Mouse (Mus musculus) inflammation-experienced regulatory T-cells, adult 6 months (primary cell): ENCODE data around the gene Tbc1d25. TPM values are rescaled to one million over a fixed set of nuclear protein-coding genes. Genes with fewer than 3 reads are reported as not detected.

Experiments
- ATAC-seq: one replicate; pipeline ENCODE4 v1.8.0; 2017
- polyA plus RNA-seq, 3 experiments: library from polyadenylated mRNA; unstranded; fragments of 100-300 nt; shearing (Covaris generic); gene quantifications; one replicate each; pipeline ENCODE4 v1.2.1; 2017

Gene Tbc1d25
- 1 to 10 TPM; 2.5 to 4.1 (median 3.7) TPM for polyA plus RNA-seq

GRCm38 (mm10) chrX:8175504-8176385, at the start of gene Tbc1d25:
Gene Tbc1d25, minus strand, starts transcription at chrX:8176181.
- peak; percentile 80 for ATAC-seq

GRCm38 (mm10) chrX:8223473-8223872, 47.5 kb upstream of the Tbc1d25 start:
- no peak for ATAC-seq

DNA sequence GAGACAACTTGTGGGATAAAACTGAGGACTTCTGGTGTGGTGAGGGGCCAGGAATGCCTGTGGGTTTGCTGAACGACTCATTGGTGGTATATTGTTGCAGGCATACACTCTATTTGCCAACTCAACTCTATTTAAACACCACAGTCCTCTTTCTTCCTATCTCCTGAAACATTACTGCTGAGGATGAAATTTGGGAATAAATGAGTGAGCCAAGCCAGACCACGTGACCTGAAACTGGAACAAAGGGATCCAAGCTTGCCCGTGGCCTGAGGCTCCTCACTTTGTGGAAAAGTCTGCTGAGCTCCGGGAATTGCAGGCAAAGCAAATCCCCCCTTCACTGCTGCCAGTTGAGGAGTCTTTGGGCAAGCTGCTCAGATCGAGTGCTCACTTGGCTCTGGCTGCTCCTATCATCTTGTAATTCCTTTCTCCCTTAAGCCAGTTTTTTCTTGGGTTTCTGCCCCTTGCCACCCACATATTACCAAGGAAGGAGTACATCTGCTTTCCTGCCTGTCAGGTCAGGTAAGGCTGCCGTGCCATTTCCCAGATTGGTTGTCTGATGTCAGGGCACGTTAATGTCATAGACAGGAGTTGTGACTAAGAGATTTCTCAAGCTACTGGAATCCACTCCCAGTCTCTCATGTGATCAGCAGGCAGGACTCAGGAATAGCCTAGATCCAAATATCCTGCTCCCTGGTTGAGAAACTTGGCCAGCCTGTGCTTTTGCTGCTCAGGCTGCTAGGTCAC, 46.9 kb upstream of the Tbc1d25 start:
- ATAC-seq: no peak

GRCm38 (mm10) chrX:8222296-8222677, 46.3 kb upstream of the Tbc1d25 start:
- ATAC-seq: no peak

- no peak for ATAC-seq
These were observed 43.7 kb upstream of the Tbc1d25 start for GRCm38 (mm10) chrX:8219651-8220050.

DNA sequence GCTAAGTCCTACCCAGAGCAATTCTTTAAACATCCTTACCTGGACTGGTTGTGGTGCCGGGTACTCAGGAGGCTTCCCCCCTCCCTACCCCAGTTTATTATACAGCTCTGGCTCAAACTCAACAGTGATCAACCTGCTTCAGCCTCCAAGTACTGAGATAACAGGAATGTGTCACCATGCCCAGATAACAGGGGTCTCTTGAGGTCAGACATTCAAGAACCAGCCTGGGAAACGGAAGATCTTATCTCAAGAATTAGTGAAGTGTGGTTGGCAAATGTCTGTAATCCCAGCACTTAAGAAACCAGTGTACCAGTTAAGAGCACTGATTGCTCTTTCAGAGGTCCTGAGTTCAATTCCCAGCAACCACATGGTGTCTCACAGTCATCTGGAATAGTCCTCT, 42.1 kb upstream of the Tbc1d25 start:
- no peak for ATAC-seq

GRCm38 (mm10) chrX:8217383-8217782, 41.4 kb upstream of the Tbc1d25 start:
- ATAC-seq: no peak

DNA sequence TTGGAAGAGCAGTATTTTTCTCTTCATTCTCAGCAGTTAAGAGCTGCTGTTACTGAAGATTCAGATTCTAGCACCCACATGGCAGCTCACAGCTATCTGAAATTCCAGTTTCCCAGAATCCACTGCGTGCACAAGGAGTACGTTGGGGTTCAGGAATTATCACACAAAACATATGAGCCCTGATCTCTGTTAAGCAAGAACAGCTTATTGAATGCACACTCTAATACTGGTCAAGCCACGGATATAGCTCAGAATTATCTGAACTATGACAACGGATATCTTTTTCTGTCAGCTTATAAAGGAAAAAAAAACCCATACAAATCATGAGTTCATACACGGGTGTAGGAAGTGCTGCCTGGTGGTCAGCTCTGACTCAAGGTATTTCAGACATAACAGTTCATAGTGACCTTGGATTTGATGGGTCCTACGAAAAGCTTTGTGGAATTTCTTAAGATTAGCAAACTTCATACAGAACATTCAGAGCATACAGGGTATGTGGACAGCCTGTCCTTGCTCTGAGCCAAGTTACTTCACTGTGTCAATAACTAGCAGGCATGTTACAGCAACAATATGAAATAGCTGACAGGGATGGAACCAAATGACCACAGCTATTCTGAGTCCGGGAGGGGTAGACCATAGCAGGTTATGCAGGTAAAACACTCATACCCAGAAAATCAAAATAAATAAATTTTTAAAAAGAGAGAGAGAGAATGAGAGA, 35.7 kb upstream of the Tbc1d25 start:
- ATAC-seq: no peak

- ATAC-seq: no peak
These were observed 33.7 kb upstream of the Tbc1d25 start for GRCm38 (mm10) chrX:8209720-8210119.

DNA sequence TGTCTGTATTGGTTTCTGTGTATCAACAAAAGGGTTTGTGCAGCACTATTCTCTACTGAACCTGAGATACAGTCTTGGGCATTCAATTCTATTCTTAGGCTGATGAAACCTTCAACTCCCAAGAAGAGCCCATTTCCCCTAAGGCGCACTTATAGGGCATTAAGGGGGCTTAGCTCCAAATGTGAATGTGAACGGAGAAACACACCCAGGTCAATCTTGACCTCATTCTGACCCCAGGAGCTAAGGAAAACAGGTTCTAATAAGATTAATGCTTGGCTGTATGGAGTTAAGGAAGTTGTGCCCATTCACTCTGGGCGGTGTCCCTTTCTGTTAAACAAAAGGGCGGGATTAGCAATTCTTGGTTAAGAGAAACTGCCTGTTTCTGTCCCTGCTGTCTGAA, 31.2 kb upstream of the Tbc1d25 start:
- ATAC-seq: no peak

GRCm38 (mm10) chrX:8206694-8207197, 30.8 kb upstream of the Tbc1d25 start:
- no peak for ATAC-seq

DNA sequence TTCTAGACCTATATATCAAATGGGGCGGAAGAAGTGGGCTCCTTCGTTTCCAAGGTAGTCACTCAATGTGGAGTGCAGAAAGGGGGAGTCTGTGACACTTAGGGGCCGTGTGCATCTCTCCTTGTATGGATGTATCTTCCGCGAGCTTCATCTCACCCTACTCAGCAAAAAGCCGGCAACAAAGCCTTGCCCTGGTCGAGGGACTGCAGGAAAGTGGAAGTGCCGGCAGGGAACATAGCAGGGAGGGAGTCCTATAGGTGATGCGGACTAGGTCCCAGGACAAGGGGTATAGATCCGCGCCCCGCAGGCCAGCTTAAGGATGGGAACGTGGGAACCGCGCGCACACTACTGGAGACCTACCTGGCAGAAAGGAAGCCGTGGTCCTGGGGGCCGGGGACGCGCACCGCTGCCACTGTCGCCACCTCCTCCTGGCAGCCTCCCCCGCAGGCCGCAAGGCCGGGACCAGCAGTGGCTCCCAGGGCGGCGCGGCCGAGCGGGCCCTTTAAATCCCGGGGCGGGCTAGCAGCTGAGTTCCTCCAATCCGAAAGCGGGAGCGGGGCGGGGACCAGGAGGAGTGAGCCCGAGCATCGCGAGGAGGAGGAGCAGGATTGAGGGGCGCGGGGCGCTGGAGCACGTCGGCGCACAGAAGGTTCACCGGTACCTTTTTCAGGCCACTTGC, 30.2 kb upstream of the Tbc1d25 start, which contains the start of gene Porcn:
TSS of gene Porcn (minus strand) at position 511 of the 679 bp plus-strand sequence.
- no peak for ATAC-seq

DNA sequence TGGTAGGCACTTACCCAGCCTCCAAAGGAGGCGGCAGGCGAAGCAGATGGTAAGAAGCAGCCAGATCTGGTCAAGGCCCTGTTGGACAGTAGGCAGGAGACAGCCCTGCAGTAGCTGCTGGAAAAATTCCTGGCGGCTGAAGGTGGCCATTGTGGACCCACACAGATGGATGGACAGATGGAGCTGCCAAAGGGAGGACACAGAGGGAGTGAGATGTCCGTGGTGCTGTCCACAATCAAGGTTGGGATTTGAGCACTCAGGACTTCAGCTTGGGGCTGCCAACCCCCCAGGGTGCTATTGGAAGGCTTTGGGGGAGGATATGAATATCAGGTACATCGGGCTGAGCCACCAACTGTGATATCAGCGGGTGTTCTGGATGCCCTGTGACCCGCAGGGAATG, 29.6 kb upstream of the Tbc1d25 start:
- no peak for ATAC-seq

- ATAC-seq: no peak
These were observed 29.1 kb upstream of the Tbc1d25 start for GRCm38 (mm10) chrX:8205088-8205487.

DNA sequence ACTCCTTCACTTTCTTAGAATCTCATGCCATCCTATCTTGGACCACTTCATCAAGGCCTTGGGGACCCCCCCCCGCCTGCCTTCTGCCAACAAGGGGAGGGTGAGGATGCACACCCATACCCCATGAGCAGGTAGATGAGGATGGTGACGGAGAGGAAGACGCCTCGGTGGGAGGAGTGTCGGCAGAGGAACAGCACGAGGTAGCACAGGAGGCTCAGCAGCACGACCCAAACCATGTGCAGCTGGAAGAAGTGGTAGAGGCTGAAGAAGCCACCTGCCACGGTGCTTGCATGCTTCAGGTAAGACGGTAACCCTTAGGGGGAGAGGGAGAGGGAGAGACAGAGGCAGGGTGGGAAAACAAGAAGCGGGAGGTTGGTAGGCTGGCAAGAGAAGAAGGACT, 28.1 kb upstream of the Tbc1d25 start:
- ATAC-seq: no peak

GRCm38 (mm10) chrX:8203105-8203504, 27.1 kb upstream of the Tbc1d25 start:
- ATAC-seq: no peak

- peak; percentile 19 for ATAC-seq
These were observed 17.4 kb upstream of the Tbc1d25 start, which contains the start of gene Ebp for GRCm38 (mm10) chrX:8193419-8193723. Gene Ebp, minus strand, starts transcription at chrX:8193512.

- ATAC-seq: peak; percentile 99
These were observed 16.8 kb upstream of the Tbc1d25 start for GRCm38 (mm10) chrX:8192640-8193418.

- no peak for ATAC-seq
These were observed 16.2 kb upstream of the Tbc1d25 start for GRCm38 (mm10) chrX:8192126-8192639.

DNA sequence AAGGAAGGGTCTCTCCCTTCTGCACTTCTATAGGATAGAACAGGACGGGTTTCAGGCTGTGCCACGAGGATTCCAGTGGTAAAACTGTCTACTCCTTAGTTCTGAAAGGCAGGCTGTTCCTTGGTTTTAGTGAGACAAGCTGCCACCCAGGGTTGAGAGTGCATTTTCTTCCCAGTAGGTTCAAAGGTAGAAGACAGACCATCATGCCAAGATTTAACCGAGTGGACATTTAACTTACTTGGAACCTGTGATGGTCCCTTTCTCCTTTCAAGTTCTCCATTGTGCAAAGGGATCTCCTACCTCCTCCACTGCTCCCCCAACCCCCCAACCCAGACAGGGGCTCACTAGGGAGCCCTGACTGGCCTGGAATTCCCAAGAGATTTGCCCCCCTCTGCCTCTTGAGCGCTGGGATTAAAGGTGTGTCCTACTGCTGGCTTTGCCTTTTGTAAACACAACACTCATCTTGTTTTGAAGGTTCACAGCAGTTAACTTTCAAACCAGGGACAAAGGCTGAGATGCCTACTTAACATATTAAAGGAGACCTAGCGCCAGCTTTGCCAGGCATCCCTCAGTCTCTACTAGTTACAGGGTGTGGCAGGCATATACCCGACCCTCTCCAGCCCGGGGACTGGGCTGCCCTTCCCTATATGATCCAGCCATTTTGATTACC, 7.0 kb upstream of the Tbc1d25 start:
- ATAC-seq: no peak

GRCm38 (mm10) chrX:8179646-8180045, 3.7 kb upstream of the Tbc1d25 start:
- ATAC-seq: no peak
